Mouse (Mus musculus) stomach, embryonic 16.5 days (tissue): ENCODE measurements around the gene Ssc4d. TPM values are rescaled to one million over a fixed set of nuclear protein-coding genes. Genes with fewer than 3 reads are reported as not detected.

Experiments used
- ATAC-seq: fragments of 200-750 bp; cut with Nextera tagmentation; 2 replicates; pipeline ENCODE4 v1.8.0; 2017; ENCODE audit warnings: moderate number of reproducible peaks, moderate TSS enrichment; ENCODE audit not compliant: insufficient read depth, low FRiP score
- H3K27ac ChIP-seq: fragments of 300-500 bp; sonication (generic); 2 replicates; pipeline ENCODE4 v1.5.1; 2014; ENCODE audit warnings: low read length
- H3K27me3 ChIP-seq: fragments of 300-500 bp; sonication (generic); 2 replicates; pipeline ENCODE4 v1.6.1; 2014; ENCODE audit warnings: low read length, control low read depth, mixed read lengths; ENCODE audit not compliant: control insufficient read depth, insufficient read depth
- H3K36me3 ChIP-seq: fragments of 300-500 bp; sonication (generic); 2 replicates; pipeline ENCODE4 v1.6.1; 2014; ENCODE audit warnings: low read length; ENCODE audit not compliant: control insufficient read depth, insufficient read depth
- H3K4me1 ChIP-seq: fragments of 300-500 bp; sonication (generic); 2 replicates; pipeline ENCODE4 v1.6.1; 2014; ENCODE audit warnings: low read length, control low read depth, mixed read lengths; ENCODE audit not compliant: control insufficient read depth, insufficient read depth
- H3K4me2 ChIP-seq: fragments of 300-500 bp; sonication (generic); 2 replicates; pipeline ENCODE4 v1.6.1; 2014; ENCODE audit warnings: low read depth, low read length, mixed read lengths
- H3K4me3 ChIP-seq: fragments of 300-500 bp; sonication (generic); replicated peaks from 2 replicates; pipeline ENCODE4 v1.5.1; 2014; ENCODE audit warnings: mild to moderate bottlenecking, low read length
- H3K9ac ChIP-seq: fragments of 300-500 bp; sonication (generic); 2 replicates; pipeline ENCODE4 v1.6.1; 2014; ENCODE audit warnings: low read length
- H3K9me3 ChIP-seq: fragments of 300-500 bp; sonication (generic); replicated peaks from 2 replicates; pipeline ENCODE4 v1.6.1; 2016; ENCODE audit warnings: low read length, control low read depth; ENCODE audit not compliant: control insufficient read depth
- WGBS: fragments of 180-500 bp; shearing (Covaris S2); extraction: QIAGEN DNeasy Blood & Tissue Kit; methylation state at CpG from one replicate; pipeline ENCODE4 v1.1.7; 2014; 5-methylcytosine and 5-hydroxymethylcytosine counted together
- polyA plus RNA-seq: library from polyadenylated mRNA; unstranded; fragments of >200 nt; fragmentation: Nextera tagmentation; extraction: Ambion mirVana; gene quantifications from 2 replicates; pipeline ENCODE4 v1.2.1, GENCODE M21; 2015

Gene Ssc4d
- polyA plus RNA-seq, 1 experiment from 2014 or later, result 2.9 TPM

DNA sequence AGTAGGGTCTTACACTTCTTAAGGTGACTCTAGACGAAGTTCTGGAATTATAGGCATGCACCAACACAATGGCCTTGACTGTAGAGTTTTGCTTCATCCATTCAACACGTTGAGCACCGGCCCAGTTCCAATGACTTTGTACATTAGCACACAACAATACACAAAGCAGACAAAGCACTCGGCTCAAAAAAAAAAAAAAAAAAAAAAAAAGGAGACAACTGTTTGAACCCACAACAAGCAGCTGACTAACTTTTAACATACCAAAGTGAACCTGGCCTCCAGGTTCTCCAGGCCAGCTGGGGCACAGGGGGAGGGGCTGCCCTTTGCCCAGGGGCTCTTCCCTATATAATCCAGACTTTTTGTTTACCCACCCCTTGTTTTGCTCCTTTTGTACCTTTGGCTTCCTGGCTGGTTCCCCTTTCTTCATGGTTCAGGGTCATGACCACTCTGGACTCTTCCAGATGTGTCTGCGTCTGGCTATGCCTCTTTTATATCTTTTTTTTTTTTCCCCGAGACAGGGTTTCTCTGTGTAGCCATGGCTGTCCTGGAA, 38.6 kb downstream of the Ssc4d start:
- no peaks in the 10 kb centered on the region for H3K36me3 ChIP-seq
- H3K9me3 ChIP-seq, result no peaks in the 10 kb centered on the region
- H3K4me3 ChIP-seq, result no peak overlapping the region
- no peak for ATAC-seq
- no peak overlapping the region for H3K4me2 ChIP-seq
- WGBS, result 77% methylated on average over 6 of the region's 6 CpGs
- peaks cover 21% of the 10 kb centered on the region for H3K4me1 ChIP-seq
- H3K27me3 ChIP-seq, result no peaks in the 10 kb centered on the region
- H3K9ac ChIP-seq, result no peak overlapping the region
- H3K27ac ChIP-seq, result no peak overlapping the region

DNA sequence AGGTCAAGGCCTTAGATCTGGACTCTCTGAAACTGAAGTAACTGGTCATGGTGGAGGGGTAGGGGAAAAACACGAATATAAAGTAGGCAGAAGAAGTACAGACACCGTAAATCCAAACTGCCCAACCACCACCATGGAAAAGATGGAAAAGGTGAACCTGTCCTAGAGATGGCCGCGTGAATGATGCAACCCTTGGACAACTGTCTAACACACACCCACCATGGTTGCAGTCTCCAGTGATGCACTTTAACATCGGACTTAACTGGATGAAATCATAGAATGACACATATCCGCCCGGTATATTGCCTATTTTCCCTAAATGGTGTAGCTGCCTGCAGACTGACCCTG, 39.2 kb downstream of the Ssc4d start:
- ATAC-seq, result peak; percentile 16; the same call in 1 of the 2 replicates
- no peaks in the 10 kb centered on the region for H3K27me3 ChIP-seq
- H3K4me3 ChIP-seq, result peak overlapping the region; percentile 99
- no peaks in the 10 kb centered on the region for H3K9me3 ChIP-seq
- peak overlapping the region; percentile 49 for H3K9ac ChIP-seq
- peak overlapping the region; percentile 43 for H3K4me2 ChIP-seq
- H3K4me1 ChIP-seq, result peaks cover 21% of the 10 kb centered on the region
- H3K36me3 ChIP-seq, result 0 out of 2 replicates have a peak, but pooled peaks cover 3% of the 10 kb centered on the region
- 48% methylated on average over 7 of the region's 7 CpGs for WGBS
- H3K27ac ChIP-seq, result peak overlapping the region; percentile 69; the same call in 1 of the 2 replicates

DNA sequence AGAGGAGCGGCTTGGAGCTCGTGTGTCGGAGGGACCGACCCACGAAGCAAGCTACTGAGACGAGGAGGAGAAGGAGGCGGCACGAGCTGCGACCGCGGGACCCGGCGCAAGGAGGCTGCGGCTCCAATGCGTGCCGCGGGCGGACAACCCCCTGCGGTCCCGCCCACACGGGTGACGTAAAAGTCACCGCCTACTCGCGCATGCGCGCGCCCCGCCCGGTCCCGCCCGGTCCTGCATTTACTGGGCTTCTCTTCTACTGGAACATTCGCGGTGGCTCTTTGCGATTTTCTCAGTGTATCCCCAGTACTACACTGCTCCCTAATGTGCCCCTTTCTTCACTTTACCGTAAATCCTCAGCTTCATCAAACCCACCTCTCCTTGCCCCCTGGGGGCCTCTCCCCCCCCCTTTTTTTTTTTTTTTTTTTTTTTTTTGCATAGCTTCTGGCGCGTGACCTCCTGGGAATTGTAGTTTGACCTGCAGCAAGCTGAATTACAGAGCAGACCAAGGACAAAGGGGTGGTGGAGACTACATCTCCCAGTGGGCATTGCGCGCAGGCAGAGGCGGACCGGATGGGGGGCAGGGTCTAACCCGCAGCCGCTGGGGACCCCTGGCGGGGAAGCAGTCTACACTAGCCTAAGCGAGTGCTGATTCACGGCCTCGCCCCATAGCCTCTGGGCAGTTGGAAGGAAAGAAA, 39.7 kb downstream of the Ssc4d start, which contains the start of gene Ywhag:
Gene Ywhag (minus strand): TSS at position 136 of the 695 bp plus-strand sequence.
- peak within 1 kb of the TSS; percentile 99 for H3K4me3 ChIP-seq
- WGBS, result under 1% methylated on average over 45 of the region's 48 CpGs
- peaks cover 21% of the 10 kb centered on the region for H3K4me1 ChIP-seq
- peak; percentile 95 for ATAC-seq
- no peaks in the 10 kb centered on the region for H3K27me3 ChIP-seq
- H3K4me2 ChIP-seq, result peak within 1 kb of the TSS; percentile 88
- peaks cover 6% of the 10 kb centered on the region; the same call in 1 of the 2 replicates for H3K36me3 ChIP-seq
- H3K9ac ChIP-seq, result peak within 1 kb of the TSS; percentile 94
- H3K27ac ChIP-seq, result peak within 1 kb of the TSS; percentile 99
- H3K9me3 ChIP-seq, result no peaks in the 10 kb centered on the region

DNA sequence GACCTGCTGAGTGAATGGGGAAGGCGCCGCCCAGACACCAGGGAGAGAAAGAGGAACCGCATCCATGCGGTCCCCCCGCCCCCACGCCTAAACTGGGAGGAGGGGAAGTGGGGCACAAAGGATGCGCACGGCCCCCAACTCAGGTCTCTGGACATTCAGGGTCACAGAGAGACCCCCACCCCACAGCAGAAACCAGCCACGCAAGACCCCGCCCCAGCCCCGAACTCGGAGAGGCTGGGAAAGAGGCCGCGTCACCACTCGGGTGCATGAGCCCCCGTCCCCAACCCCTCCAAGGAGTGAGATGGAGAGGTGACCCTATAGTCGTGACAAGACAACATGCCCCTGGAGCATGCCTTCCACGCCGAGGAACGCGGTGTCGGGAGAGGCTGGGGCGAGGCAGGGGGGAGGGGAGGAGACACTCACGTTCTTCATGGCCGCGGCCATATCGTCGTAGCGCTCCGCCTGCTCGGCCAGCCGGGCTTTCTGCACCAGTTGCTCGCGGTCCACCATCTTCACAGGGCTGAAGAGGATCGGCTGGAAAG, 40.4 kb downstream of the Ssc4d start:
- H3K27me3 ChIP-seq, result no peaks in the 10 kb centered on the region
- peak overlapping the region; percentile 99 for H3K27ac ChIP-seq
- no peaks in the 10 kb centered on the region for H3K9me3 ChIP-seq
- peak overlapping the region; percentile 88 for H3K4me2 ChIP-seq
- H3K9ac ChIP-seq, result peak overlapping the region; percentile 94
- under 1% methylated on average over 35 of the region's 35 CpGs for WGBS
- H3K4me3 ChIP-seq, result peak overlapping the region; percentile 99
- H3K36me3 ChIP-seq, result peaks cover 12% of the 10 kb centered on the region
- peaks cover 21% of the 10 kb centered on the region for H3K4me1 ChIP-seq
- peak; percentile 63 for ATAC-seq

DNA sequence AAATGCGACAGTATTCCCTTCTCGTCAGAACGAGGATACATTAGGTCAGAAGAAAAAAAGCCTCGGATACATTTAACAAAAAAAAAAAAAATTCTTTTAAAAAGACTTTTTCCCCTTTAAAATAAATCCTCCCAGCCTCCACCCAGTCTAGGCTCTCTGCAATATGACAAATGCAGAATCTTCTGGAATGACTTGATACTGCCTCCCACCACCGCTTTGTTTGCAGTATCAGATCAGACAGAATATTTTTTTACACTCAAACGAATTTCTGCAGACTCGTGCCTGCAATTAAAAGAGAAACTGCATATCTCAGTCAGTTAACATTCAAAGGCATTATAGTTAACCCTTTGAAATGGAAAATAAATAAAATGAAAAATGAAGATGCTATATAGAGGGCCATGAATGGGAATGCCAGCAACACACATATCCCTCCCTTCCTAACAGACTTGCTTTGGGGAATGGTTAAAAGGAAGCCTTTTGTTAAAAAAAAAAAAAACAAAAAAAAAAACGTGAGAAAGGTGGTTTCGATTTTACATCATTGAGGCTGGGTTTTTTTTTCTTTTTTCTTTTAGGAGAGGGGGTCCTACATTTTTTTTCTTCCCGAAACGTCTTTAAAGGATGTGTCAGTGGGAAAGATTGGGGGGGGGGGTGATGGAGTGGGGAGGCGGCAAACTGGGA, 41.0 kb downstream of the Ssc4d start:
- peaks cover 12% of the 10 kb centered on the region for H3K36me3 ChIP-seq
- H3K9me3 ChIP-seq, result no peaks in the 10 kb centered on the region
- peak overlapping the region; percentile 99 for H3K4me3 ChIP-seq
- peak overlapping the region; percentile 94 for H3K9ac ChIP-seq
- peak overlapping the region; percentile 88 for H3K4me2 ChIP-seq
- no peak for ATAC-seq
- H3K27me3 ChIP-seq, result no peaks in the 10 kb centered on the region
- WGBS, result 5% methylated on average over 12 of the region's 12 CpGs
- peak overlapping the region; percentile 99 for H3K27ac ChIP-seq
- H3K4me1 ChIP-seq, result peaks cover 21% of the 10 kb centered on the region

DNA sequence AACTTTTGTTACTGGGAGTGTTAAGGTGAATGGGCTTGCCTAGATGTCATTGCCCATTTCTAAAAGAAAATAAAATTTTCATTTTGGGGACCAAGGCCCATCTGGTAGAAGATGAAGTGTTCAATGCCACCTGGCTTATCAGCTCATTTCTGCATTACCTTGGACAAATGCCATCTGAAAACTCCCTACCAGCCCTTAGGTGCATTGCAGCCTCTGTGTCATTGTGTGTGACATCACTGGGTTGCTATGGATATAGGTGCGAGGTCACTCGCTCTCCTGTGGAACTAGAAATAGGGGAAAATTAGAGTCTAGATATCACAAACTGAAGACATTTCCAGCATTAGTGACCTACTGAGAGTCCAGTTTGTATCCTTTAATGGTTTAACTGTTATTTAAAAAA, 42.0 kb downstream of the Ssc4d start:
- H3K27me3 ChIP-seq, result no peaks in the 10 kb centered on the region
- H3K36me3 ChIP-seq, result peaks cover 13% of the 10 kb centered on the region
- WGBS, result 75% methylated on average over 2 of the region's 2 CpGs
- peak overlapping the region; percentile 88; the same call in 1 of the 2 replicates for H3K4me2 ChIP-seq
- H3K9me3 ChIP-seq, result no peaks in the 10 kb centered on the region
- H3K4me3 ChIP-seq, result no peak overlapping the region; the same call in 1 of the 2 replicates
- no peak for ATAC-seq
- no peak overlapping the region for H3K27ac ChIP-seq
- no peak overlapping the region for H3K9ac ChIP-seq
- peaks cover 21% of the 10 kb centered on the region for H3K4me1 ChIP-seq

DNA sequence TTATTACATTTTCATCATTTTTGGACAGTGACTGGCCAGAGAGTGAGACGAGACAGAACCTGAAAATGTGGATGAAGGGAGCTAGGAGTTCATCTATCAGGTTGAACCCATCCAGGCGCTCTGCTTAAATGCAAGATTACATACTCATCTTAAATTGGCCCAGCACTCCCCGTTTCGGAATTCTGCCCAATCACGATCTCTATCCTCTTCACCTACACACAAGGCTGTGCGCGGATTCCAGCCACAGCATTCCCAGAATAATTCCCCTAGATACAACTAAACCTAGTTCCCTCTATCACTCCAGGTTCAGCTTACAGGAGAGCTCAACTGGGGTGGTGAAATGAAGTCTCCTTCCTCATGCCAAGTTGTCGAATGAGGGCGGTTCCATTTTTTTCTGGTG, 42.8 kb downstream of the Ssc4d start:
- Histone ChIP-seq H3K9me3 (no peaks in the 10 kb centered on the region), H3K4me3 (no peak overlapping the region), H3K9ac (no peak overlapping the region), H3K4me1 (peaks cover 21% of the 10 kb centered on the region), H3K27ac (no peak overlapping the region), H3K4me2 (no peak overlapping the region), H3K27me3 (no peaks in the 10 kb centered on the region), H3K36me3 (peaks cover 21% of the 10 kb centered on the region)
- ATAC-seq, result no peak
- WGBS, result 88% methylated on average over 9 of the region's 9 CpGs

DNA sequence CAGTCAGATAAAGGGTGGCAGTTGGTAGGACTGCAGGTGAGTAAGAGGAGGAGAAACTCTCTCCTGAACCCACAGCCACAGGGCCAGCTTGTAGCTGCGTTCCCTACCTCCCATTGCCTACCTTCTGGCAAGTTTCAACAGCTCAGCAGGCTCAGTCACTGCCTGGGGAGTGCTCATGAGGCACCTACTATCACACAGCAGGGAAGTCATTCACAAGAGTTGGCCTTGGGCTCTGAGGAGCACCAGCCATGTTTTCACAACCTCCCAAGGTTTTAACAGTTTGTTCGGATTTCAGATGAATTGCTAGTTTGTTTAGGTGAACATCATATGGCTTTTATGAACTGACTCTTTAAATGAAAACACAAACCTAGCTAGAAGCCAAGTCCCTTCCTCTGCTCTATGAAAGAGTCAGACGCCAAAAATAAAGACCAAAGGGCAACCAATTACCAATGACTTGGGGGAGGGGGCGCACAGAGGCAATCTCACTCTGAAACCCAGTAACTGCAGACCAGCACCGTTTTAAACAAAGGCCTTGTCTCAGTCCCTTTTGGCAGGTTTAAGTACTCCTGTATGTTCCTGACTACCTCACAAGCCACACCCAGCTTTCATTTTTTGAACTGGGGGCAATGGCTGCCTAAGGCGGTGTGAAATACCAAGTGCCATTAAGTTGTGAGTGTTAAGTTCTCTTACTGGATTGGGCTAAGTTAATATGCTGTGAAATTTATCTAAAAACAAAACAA, 44.5 kb downstream of the Ssc4d start:
- WGBS, result 78% methylated on average over 6 of the region's 6 CpGs
- Histone ChIP-seq H3K27me3 (no peaks in the 10 kb centered on the region), H3K27ac (no peak overlapping the region), H3K36me3 (peaks cover 21% of the 10 kb centered on the region), H3K4me2 (no peak overlapping the region), H3K4me1 (peaks cover 16% of the 10 kb centered on the region), H3K9me3 (no peaks in the 10 kb centered on the region), H3K4me3 (no peak overlapping the region), H3K9ac (no peak overlapping the region)
- no peak for ATAC-seq
